Mouse (Mus musculus) cerebellum, adult 2 months (tissue): Measurements from ENCODE around the gene Tctex1d4. TPM values are rescaled to one million over a fixed set of nuclear protein-coding genes. Genes with fewer than 3 reads are reported as not detected.

Experiments used
- DNase-seq, 2 experiments: peaks; one replicate each; pipeline ENCODE4 v3.0.0; 2021
- H3K27ac ChIP-seq: fragments of 200-500 bp; 2 replicates; pipeline ENCODE4 v1.5.1; 2012; ENCODE audit warnings: low read length, control low read depth, inconsistent platforms; ENCODE audit not compliant: insufficient read depth
- H3K27me3 ChIP-seq: fragments of 200-500 bp; 2 replicates; pipeline ENCODE4 v1.6.1; 2012; ENCODE audit warnings: inconsistent platforms, mild to moderate bottlenecking, low read length, moderate library complexity; ENCODE audit not compliant: control insufficient read depth, insufficient read depth
- H3K4me1 ChIP-seq: fragments of 200-500 bp; 2 replicates; pipeline ENCODE4 v1.6.1; 2011; ENCODE audit warnings: low read length; ENCODE audit not compliant: control insufficient read depth, insufficient read depth
- H3K4me3 ChIP-seq: fragments of 200-500 bp; replicated peaks from 2 replicates; pipeline ENCODE3; 2011; ENCODE audit warnings: mild to moderate bottlenecking, low read depth, low read length, control low read depth; ENCODE audit not compliant: insufficient read depth
- CTCF ChIP-seq: fragments of 200-500 bp; IDR thresholded peaks from 2 replicates; pipeline ENCODE4 v1.5.1; 2011; ENCODE audit warnings: low read depth, mild to moderate bottlenecking, control low read depth, low read length, moderate library complexity, borderline replicate concordance; ENCODE audit not compliant: insufficient read depth
- POLR2A ChIP-seq: fragments of 200-500 bp; IDR thresholded peaks from 2 replicates; pipeline ENCODE4 v1.6.1; 2011; ENCODE audit warnings: low read length, control low read depth, borderline replicate concordance; ENCODE audit not compliant: insufficient read depth
- WGBS: fragments of 180-500 bp; shearing (Covaris S2); methylation state at CpG from one replicate; pipeline ENCODE4 v1.1.7; 2018; 5-methylcytosine and 5-hydroxymethylcytosine counted together
- polyA plus RNA-seq: library from polyadenylated mRNA; depleted of rRNA; stranded (reverse); fragments of >200 nt; gene quantifications from 2 replicates; pipeline ENCODE4 v1.2.3, GENCODE M21; 2012

The Tctex1d4 gene
- polyA plus RNA-seq, 1 experiment: 0.92 TPM

DNA sequence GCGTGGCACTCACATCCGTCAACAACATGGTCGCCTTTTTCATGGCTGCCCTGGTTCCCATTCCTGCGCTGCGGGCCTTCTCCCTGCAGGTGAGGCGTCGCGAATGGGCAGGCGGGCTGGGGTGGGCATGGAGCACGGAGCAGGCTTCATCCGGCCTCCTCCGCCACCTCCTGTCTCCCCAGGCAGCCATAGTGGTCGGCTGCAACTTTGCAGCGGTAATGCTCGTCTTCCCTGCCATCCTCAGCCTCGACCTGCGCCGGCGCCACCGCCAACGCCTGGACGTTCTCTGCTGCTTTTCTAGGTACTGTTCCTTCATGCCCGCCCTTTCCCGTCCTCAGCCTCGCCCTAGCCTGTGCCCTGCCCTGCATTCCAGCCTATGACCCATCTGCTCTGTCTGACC lies 17.3 kb upstream of the Tctex1d4 start:
- H3K4me3 ChIP-seq: no peak overlapping the region
- no peak for DNase-seq
- no peak for TF ChIP-seq CTCF
- TF ChIP-seq POLR2A: no peak
- no peaks in the 10 kb centered on the region for H3K27me3 ChIP-seq
- no peak overlapping the region for H3K27ac ChIP-seq
- WGBS: 92% methylated on average over 25 of the region's 25 CpGs
- no peaks in the 10 kb centered on the region for H3K4me1 ChIP-seq

DNA sequence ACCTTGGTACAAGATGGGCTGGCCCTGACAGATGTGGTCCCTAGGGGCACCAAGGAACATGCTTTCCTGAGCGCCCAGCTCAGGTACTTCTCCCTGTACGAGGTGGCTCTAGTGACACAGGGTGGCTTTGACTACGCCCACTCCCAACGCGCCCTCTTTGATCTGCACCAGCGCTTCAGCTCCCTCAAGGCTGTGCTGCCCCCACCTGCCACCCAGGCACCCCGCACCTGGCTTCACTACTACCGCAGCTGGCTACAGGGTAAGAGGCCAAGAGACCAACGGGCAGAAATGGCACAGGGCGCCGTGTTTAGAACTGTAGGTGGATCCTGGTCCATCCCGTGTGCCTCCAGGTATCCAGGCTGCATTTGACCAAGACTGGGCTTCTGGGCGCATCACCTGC lies 16.3 kb upstream of the Tctex1d4 start:
- H3K4me3 ChIP-seq: no peak overlapping the region

DNA sequence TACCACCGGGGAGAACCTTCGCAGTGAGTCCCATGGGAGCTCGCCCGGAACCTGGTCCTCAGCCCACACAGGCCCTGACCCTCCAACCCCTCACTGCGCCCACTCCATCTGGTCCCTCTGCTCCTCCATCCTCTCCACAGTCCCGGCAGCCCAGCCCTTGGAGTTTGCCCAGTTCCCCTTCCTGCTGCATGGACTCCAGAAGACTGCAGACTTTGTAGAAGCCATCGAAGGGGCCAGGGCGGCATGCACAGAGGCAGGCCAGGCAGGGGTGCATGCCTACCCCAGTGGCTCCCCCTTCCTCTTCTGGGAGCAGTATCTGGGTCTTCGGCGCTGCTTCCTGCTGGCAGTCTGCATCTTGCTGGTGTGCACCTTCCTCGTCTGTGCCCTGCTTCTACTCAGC lies 15.6 kb upstream of the Tctex1d4 start:
- H3K27me3 ChIP-seq: no peaks in the 10 kb centered on the region
- 78% methylated on average over 11 of the region's 11 CpGs for WGBS
- no peaks in the 10 kb centered on the region for H3K4me1 ChIP-seq
- H3K27ac ChIP-seq: no peak overlapping the region
- H3K4me3 ChIP-seq: no peak overlapping the region
- no peak for DNase-seq
- TF ChIP-seq CTCF: no peak
- no peak for TF ChIP-seq POLR2A

More for the DNA sequence above, 16.3 kb upstream of the Tctex1d4 start:
- Histone ChIP-seq H3K27me3 (no peaks in the 10 kb centered on the region), H3K4me1 (no peaks in the 10 kb centered on the region), H3K27ac (no peak overlapping the region)
- 82% methylated on average over 13 of the region's 13 CpGs for WGBS
- DNase-seq: no peak
- TF ChIP-seq CTCF (no peak), POLR2A (no peak)

DNA sequence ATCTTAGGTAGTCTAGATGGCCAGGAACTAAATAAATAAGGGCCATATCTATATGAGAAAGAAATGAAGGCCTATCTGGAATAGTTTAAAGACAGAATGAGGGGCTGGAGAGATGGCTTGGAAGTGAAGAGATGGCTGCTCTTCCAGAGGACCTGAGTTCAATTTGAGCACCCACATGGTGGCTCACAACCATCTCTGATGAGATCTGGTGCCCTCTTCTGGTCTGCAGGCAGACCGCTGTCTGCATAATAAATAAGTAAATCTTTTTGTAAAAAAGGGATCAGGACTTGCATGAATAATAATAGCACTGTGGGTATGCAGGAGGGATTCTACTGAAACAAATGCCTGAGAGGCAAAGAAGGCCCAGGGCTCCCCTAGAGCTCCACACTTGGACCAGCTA lies 13.4 kb upstream of the Tctex1d4 start:
- Histone ChIP-seq H3K27ac (no peak overlapping the region), H3K4me3 (no peak overlapping the region), H3K27me3 (no peaks in the 10 kb centered on the region), H3K4me1 (no peaks in the 10 kb centered on the region)
- 89% methylated on average over 1 of the region's 1 CpGs for WGBS
- TF ChIP-seq CTCF (no peak), POLR2A (no peak)
- no peak for DNase-seq

DNA sequence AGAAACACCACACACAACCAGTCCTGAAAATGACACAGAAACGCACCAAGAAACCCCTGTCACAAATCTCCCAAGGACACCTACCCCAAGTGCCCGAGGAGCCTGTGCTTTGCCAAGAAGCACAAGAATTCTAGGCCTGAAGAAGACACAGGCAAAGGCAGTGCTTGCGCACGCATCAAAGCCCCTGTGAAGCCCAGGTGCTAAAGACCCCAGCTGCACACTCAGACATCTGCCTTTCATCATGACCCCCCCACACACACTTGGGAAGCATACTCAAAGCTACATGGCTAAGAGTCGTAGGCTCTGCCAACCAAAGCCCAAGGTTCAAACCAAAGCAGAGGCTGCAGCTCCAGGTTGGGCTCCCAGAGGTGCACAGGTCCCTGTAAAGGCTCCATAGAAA lies 11.0 kb upstream of the Tctex1d4 start:
- DNase-seq: no peak
- no peak overlapping the region for H3K27ac ChIP-seq
- no peaks in the 10 kb centered on the region for H3K27me3 ChIP-seq
- no peaks in the 10 kb centered on the region; the same call in 1 of the 2 replicates for H3K4me1 ChIP-seq
- WGBS: 69% methylated on average over 5 of the region's 5 CpGs
- no peak overlapping the region for H3K4me3 ChIP-seq
- TF ChIP-seq CTCF (no peak), POLR2A (no peak)

DNA sequence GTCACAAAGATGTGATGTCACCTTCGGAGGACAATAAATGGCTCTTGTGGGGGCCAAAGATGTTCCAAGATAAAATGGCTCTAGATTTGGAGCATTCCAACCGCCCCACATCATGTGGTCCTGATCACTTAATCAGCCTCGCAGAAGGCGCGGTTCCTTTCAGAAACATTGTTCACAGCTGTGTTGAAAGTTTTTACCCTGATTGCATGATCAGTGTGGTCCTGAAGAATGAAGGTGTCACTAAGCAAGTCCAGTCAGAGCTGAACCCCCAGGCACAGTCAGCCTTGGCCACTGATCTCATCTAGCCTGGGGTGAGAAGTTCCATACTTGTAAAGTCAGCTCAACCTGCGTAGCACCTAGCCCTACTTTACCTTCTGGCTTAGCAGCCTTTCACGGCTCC lies 8.7 kb upstream of the Tctex1d4 start:
- H3K27ac ChIP-seq: no peak overlapping the region
- no peaks in the 10 kb centered on the region for H3K27me3 ChIP-seq
- 92% methylated on average over 7 of the region's 7 CpGs for WGBS
- no peak for TF ChIP-seq CTCF
- no peak for TF ChIP-seq POLR2A
- no peaks in the 10 kb centered on the region; the same call in 1 of the 2 replicates for H3K4me1 ChIP-seq
- no peak for DNase-seq
- H3K4me3 ChIP-seq: no peak overlapping the region

DNA sequence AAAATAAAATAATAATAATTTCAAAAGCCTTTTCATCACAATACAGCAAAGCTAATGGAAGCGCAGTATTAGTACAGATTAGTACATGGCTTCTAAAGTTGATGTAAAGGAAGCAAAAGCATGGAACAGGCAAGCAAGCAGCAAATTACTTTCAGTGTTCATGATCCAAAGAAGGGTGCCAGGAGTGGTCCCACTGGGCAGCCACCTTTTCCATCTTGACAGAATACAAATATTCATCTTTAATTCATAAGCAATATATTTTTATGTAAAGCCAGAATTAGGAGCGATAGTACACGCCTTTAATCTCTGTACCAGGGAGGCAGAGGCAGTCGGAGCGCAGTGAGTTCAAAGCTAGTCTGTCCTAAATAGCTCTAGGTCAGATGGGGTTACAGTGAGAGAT lies 7.0 kb upstream of the Tctex1d4 start:
- TF ChIP-seq CTCF: no peak
- TF ChIP-seq POLR2A: no peak
- WGBS: 72% methylated on average over 5 of the region's 5 CpGs
- Histone ChIP-seq H3K27ac (peak overlapping the region; percentile 73), H3K4me3 (peak overlapping the region; percentile 74), H3K4me1 (no peaks in the 10 kb centered on the region; the same call in 1 of the 2 replicates), H3K27me3 (no peaks in the 10 kb centered on the region)
- DNase-seq: no peak

DNA sequence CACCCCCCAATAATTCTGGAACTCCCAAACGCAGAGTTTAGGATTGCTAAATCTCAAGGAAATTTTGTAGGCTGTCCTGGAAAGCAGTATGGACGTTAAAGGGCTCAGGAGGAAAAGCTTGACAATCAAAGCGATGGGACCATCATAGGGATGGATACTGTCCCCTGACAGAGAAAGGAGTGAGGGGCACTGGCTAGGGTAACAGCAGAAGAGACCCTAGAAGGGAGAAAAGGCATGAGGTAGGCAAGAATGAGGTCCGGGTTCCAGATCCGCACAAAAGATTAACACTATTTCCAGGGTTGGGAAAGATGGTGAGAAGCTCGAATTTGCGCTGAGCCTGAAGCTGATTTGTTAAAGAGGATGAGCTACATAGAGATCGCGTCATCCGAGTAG lies 6.5 kb upstream of the Tctex1d4 start:
- H3K27me3 ChIP-seq: no peaks in the 10 kb centered on the region

More for the DNA sequence above, 6.5 kb upstream of the Tctex1d4 start:
- peak overlapping the region; percentile 73 for H3K27ac ChIP-seq
- DNase-seq: no peak
- peak overlapping the region; percentile 74 for H3K4me3 ChIP-seq
- 5% methylated on average over 10 of the region's 10 CpGs for WGBS
- no peaks in the 10 kb centered on the region; the same call in 1 of the 2 replicates for H3K4me1 ChIP-seq
- TF ChIP-seq CTCF: no peak
- TF ChIP-seq POLR2A: no peak
